Mouse (Mus musculus): ENCODE measurements around the gene Il2. TPM values are rescaled to one million over a fixed set of nuclear protein-coding genes. Genes with fewer than 3 reads are reported as not detected.

Gene Il2
- polyA plus RNA-seq (2015; fragmentation: Nextera tagmentation; extraction: Ambion mirVana): 0.21 and 0.35 TPM in 2 replicates

GRCm38 (mm10) chr3:37125655-37126054 is at the start of gene Il2:
Il2 (minus strand) TSS chr3:37125959.
- no peaks in the 10 kb centered on the region for H3K9me3 ChIP-seq (replicated peaks; ENCODE audit: control insufficient read depth, low read length)
- no peak within 1 kb of the TSS for H3K27ac ChIP-seq (ENCODE audit: low read length)
- H3K27me3 ChIP-seq (ENCODE audit: control insufficient read depth, insufficient read depth, low read length): no peaks in the 10 kb centered on the region
- no peaks in the 10 kb centered on the region for H3K4me1 ChIP-seq (ENCODE audit: control insufficient read depth, insufficient read depth, low read length)
- no peak for ATAC-seq (ENCODE audit: insufficient read depth, low FRiP score)
- no peak within 1 kb of the TSS for H3K4me3 ChIP-seq (replicated peaks; ENCODE audit: low read length)
- H3K36me3 ChIP-seq (ENCODE audit: control insufficient read depth, insufficient read depth, low read length): no peaks in the 10 kb centered on the region
- 80% methylated on average over 4 of the region's 4 CpGs for WGBS
- H3K4me2 ChIP-seq (ENCODE audit: low read depth, low read length): no peak within 1 kb of the TSS
- H3K9ac ChIP-seq (ENCODE audit: low read length): no peak within 1 kb of the TSS

GRCm38 (mm10) chr3:37174711-37175572 is 49.2 kb upstream of the Il2 start:
- H3K4me1 ChIP-seq (ENCODE audit: control insufficient read depth, insufficient read depth, low read length): no peaks in the 10 kb centered on the region
- H3K27ac ChIP-seq (ENCODE audit: low read length): no peak overlapping the region
- no peak overlapping the region for H3K9ac ChIP-seq (ENCODE audit: low read length)
- no peak overlapping the region for H3K4me2 ChIP-seq (ENCODE audit: low read depth, low read length)
- ATAC-seq (ENCODE audit: insufficient read depth, low FRiP score): no peak
- H3K9me3 ChIP-seq (replicated peaks; ENCODE audit: control insufficient read depth, low read length): no peaks in the 10 kb centered on the region
- 51% methylated on average over 10 of the region's 10 CpGs for WGBS
- no peak overlapping the region for H3K4me3 ChIP-seq (replicated peaks; ENCODE audit: low read length)
- H3K36me3 ChIP-seq (ENCODE audit: control insufficient read depth, insufficient read depth, low read length): no peaks in the 10 kb centered on the region
- no peaks in the 10 kb centered on the region for H3K27me3 ChIP-seq (ENCODE audit: control insufficient read depth, insufficient read depth, low read length)

GRCm38 (mm10) chr3:37173285-37173684 is 47.5 kb upstream of the Il2 start:
- no peak for ATAC-seq (ENCODE audit: insufficient read depth, low FRiP score)
- Histone ChIP-seq H3K4me1 (ENCODE audit: control insufficient read depth, insufficient read depth, low read length) (no peaks in the 10 kb centered on the region), H3K9me3 (replicated peaks; ENCODE audit: control insufficient read depth, low read length) (no peaks in the 10 kb centered on the region), H3K4me2 (ENCODE audit: low read depth, low read length) (no peak overlapping the region), H3K27ac (ENCODE audit: low read length) (no peak overlapping the region), H3K27me3 (ENCODE audit: control insufficient read depth, insufficient read depth, low read length) (no peaks in the 10 kb centered on the region), H3K9ac (ENCODE audit: low read length) (no peak overlapping the region), H3K4me3 (replicated peaks; ENCODE audit: low read length) (no peak overlapping the region), H3K36me3 (ENCODE audit: control insufficient read depth, insufficient read depth, low read length) (no peaks in the 10 kb centered on the region)
- 87% methylated on average over 8 of the region's 8 CpGs for WGBS

GRCm38 (mm10) chr3:37169283-37169682 is 43.5 kb upstream of the Il2 start:
- H3K4me3 ChIP-seq (replicated peaks; ENCODE audit: low read length): no peak overlapping the region
- H3K27ac ChIP-seq (ENCODE audit: low read length): no peak overlapping the region
- no peak for ATAC-seq (ENCODE audit: insufficient read depth, low FRiP score)
- no peaks in the 10 kb centered on the region for H3K27me3 ChIP-seq (ENCODE audit: control insufficient read depth, insufficient read depth, low read length)
- no peak overlapping the region for H3K9ac ChIP-seq (ENCODE audit: low read length)
- no peak overlapping the region for H3K4me2 ChIP-seq (ENCODE audit: low read depth, low read length)
- H3K9me3 ChIP-seq (replicated peaks; ENCODE audit: control insufficient read depth, low read length): no peaks in the 10 kb centered on the region
- 87% methylated on average over 2 of the region's 2 CpGs for WGBS
- H3K36me3 ChIP-seq (ENCODE audit: control insufficient read depth, insufficient read depth, low read length): no peaks in the 10 kb centered on the region
- no peaks in the 10 kb centered on the region for H3K4me1 ChIP-seq (ENCODE audit: control insufficient read depth, insufficient read depth, low read length)

GRCm38 (mm10) chr3:37161096-37161495 is 35.3 kb upstream of the Il2 start:
- Histone ChIP-seq H3K4me1 (ENCODE audit: control insufficient read depth, insufficient read depth, low read length) (no peaks in the 10 kb centered on the region), H3K4me3 (replicated peaks; ENCODE audit: low read length) (no peak overlapping the region), H3K9me3 (replicated peaks; ENCODE audit: control insufficient read depth, low read length) (no peaks in the 10 kb centered on the region), H3K36me3 (ENCODE audit: control insufficient read depth, insufficient read depth, low read length) (no peaks in the 10 kb centered on the region), H3K27ac (ENCODE audit: low read length) (no peak overlapping the region), H3K4me2 (ENCODE audit: low read depth, low read length) (no peak overlapping the region), H3K27me3 (ENCODE audit: control insufficient read depth, insufficient read depth, low read length) (no peaks in the 10 kb centered on the region), H3K9ac (ENCODE audit: low read length) (no peak overlapping the region)
- 70% methylated on average over 4 of the region's 4 CpGs for WGBS
- ATAC-seq (ENCODE audit: insufficient read depth, low FRiP score): no peak

GRCm38 (mm10) chr3:37158246-37158645 is 32.5 kb upstream of the Il2 start:
- Histone ChIP-seq H3K9ac (ENCODE audit: low read length) (no peak overlapping the region), H3K9me3 (replicated peaks; ENCODE audit: control insufficient read depth, low read length) (no peaks in the 10 kb centered on the region), H3K4me3 (replicated peaks; ENCODE audit: low read length) (no peak overlapping the region), H3K4me2 (ENCODE audit: low read depth, low read length) (no peak overlapping the region), H3K36me3 (ENCODE audit: control insufficient read depth, insufficient read depth, low read length) (no peaks in the 10 kb centered on the region), H3K27ac (ENCODE audit: low read length) (no peak overlapping the region), H3K27me3 (ENCODE audit: control insufficient read depth, insufficient read depth, low read length) (no peaks in the 10 kb centered on the region), H3K4me1 (ENCODE audit: control insufficient read depth, insufficient read depth, low read length) (no peaks in the 10 kb centered on the region)
- ATAC-seq (ENCODE audit: insufficient read depth, low FRiP score): peak; percentile 40; the same call in 1 of the 2 replicates
- whole genome bisulfite sequencing: 45% methylated on average over 3 of the region's 3 CpGs

- no peak overlapping the region for H3K9ac ChIP-seq (ENCODE audit: low read length)
- no peaks in the 10 kb centered on the region for H3K4me1 ChIP-seq (ENCODE audit: control insufficient read depth, insufficient read depth, low read length)
- no peaks in the 10 kb centered on the region for H3K9me3 ChIP-seq (replicated peaks; ENCODE audit: control insufficient read depth, low read length)
- H3K27ac ChIP-seq (ENCODE audit: low read length): no peak overlapping the region
- H3K27me3 ChIP-seq (ENCODE audit: control insufficient read depth, insufficient read depth, low read length): no peaks in the 10 kb centered on the region
- no peak for ATAC-seq (ENCODE audit: insufficient read depth, low FRiP score)
- WGBS: 60% methylated on average over 8 of the region's 8 CpGs
- no peak overlapping the region for H3K4me2 ChIP-seq (ENCODE audit: low read depth, low read length)
- no peak overlapping the region for H3K4me3 ChIP-seq (replicated peaks; ENCODE audit: low read length)
- no peaks in the 10 kb centered on the region for H3K36me3 ChIP-seq (ENCODE audit: control insufficient read depth, insufficient read depth, low read length)
Observed at GRCm38 (mm10) chr3:37157082-37157481, 31.3 kb upstream of the Il2 start.

- no peaks in the 10 kb centered on the region for H3K36me3 ChIP-seq (ENCODE audit: control insufficient read depth, insufficient read depth, low read length)
- no peaks in the 10 kb centered on the region for H3K27me3 ChIP-seq (ENCODE audit: control insufficient read depth, insufficient read depth, low read length)
- 45% methylated on average over 7 of the region's 7 CpGs for WGBS
- H3K27ac ChIP-seq (ENCODE audit: low read length): no peak overlapping the region
- ATAC-seq (ENCODE audit: insufficient read depth, low FRiP score): no peak
- H3K4me2 ChIP-seq (ENCODE audit: low read depth, low read length): no peak overlapping the region
- no peaks in the 10 kb centered on the region for H3K4me1 ChIP-seq (ENCODE audit: control insufficient read depth, insufficient read depth, low read length)
- H3K9ac ChIP-seq (ENCODE audit: low read length): no peak overlapping the region
- H3K9me3 ChIP-seq (replicated peaks; ENCODE audit: control insufficient read depth, low read length): no peaks in the 10 kb centered on the region
- no peak overlapping the region for H3K4me3 ChIP-seq (replicated peaks; ENCODE audit: low read length)
Observed at GRCm38 (mm10) chr3:37154396-37154795, 28.6 kb upstream of the Il2 start.

- ATAC-seq (ENCODE audit: insufficient read depth, low FRiP score): no peak
- Histone ChIP-seq H3K4me3 (replicated peaks; ENCODE audit: low read length) (no peak overlapping the region), H3K9me3 (replicated peaks; ENCODE audit: control insufficient read depth, low read length) (no peaks in the 10 kb centered on the region), H3K27ac (ENCODE audit: low read length) (no peak overlapping the region), H3K4me1 (ENCODE audit: control insufficient read depth, insufficient read depth, low read length) (no peaks in the 10 kb centered on the region), H3K36me3 (ENCODE audit: control insufficient read depth, insufficient read depth, low read length) (no peaks in the 10 kb centered on the region), H3K27me3 (ENCODE audit: control insufficient read depth, insufficient read depth, low read length) (no peaks in the 10 kb centered on the region), H3K9ac (ENCODE audit: low read length) (no peak overlapping the region), H3K4me2 (ENCODE audit: low read depth, low read length) (no peak overlapping the region)
- 93% methylated on average over 7 of the region's 7 CpGs for WGBS
Observed at GRCm38 (mm10) chr3:37153004-37153403, 27.2 kb upstream of the Il2 start.

Data from stomach, embryonic 16.5 days (tissue).